Mouse (Mus musculus): ENCODE data around the gene Sh2d2a. TPM values are rescaled to one million over a fixed set of nuclear protein-coding genes. Genes with fewer than 3 reads are reported as not detected.

Gene Sh2d2a
- polyA plus RNA-seq (2014; fragmentation: Illumina TruSeq; extraction: RNeasy Lipid Tissue Mini Kit (QIAGEN cat#74804); ENCODE audit: low read depth, low replicate concordance), result 0.55 TPM

GRCm38 (mm10) chr3:87846650-87847110 lies at the start of gene Sh2d2a:
Gene Sh2d2a, plus strand, starts transcription at chr3:87846755.

GRCm38 (mm10) chr3:87824206-87824605 lies 22.3 kb upstream of the Sh2d2a start, which contains the start of gene Pear1:
Gene Pear1, minus strand, starts transcription at chr3:87824306.

GRCm38 (mm10) chr3:87885281-87886003 lies 38.9 kb downstream of the Sh2d2a start, which contains the start of gene Prcc:
Gene Prcc, minus strand, starts transcription at chr3:87885608.

Other genes starting within 250 kb of the Sh2d2a start
- gene Arhgef11, start 229.2 kb upstream of the Sh2d2a start, polyA plus RNA-seq (2014; fragmentation: Illumina TruSeq; extraction: RNeasy Lipid Tissue Mini Kit (QIAGEN cat#74804); ENCODE audit: low read depth, low replicate concordance), result 21.8 TPM
- gene Lrrc71, start 98.1 kb upstream of the Sh2d2a start, polyA plus RNA-seq (2014; fragmentation: Illumina TruSeq; extraction: RNeasy Lipid Tissue Mini Kit (QIAGEN cat#74804); ENCODE audit: low read depth, low replicate concordance), result 6.5 TPM
- gene Ntrk1, start 51.6 kb upstream of the Sh2d2a start, polyA plus RNA-seq (2014; fragmentation: Illumina TruSeq; extraction: RNeasy Lipid Tissue Mini Kit (QIAGEN cat#74804); ENCODE audit: low read depth, low replicate concordance), result 1.3 TPM
- gene Insrr, start 49.8 kb upstream of the Sh2d2a start, polyA plus RNA-seq (2014; fragmentation: Illumina TruSeq; extraction: RNeasy Lipid Tissue Mini Kit (QIAGEN cat#74804); ENCODE audit: low read depth, low replicate concordance), result 2.8 TPM
- 39.1 TPM for gene Pear1, start 22.4 kb upstream of the Sh2d2a start, polyA plus RNA-seq (2014; fragmentation: Illumina TruSeq; extraction: RNeasy Lipid Tissue Mini Kit (QIAGEN cat#74804); ENCODE audit: low read depth, low replicate concordance)
- gene Prcc, start 38.9 kb downstream of the Sh2d2a start, polyA plus RNA-seq (2014; fragmentation: Illumina TruSeq; extraction: RNeasy Lipid Tissue Mini Kit (QIAGEN cat#74804); ENCODE audit: low read depth, low replicate concordance), result 24.2 TPM
- gene Hdgf, start 59.6 kb downstream of the Sh2d2a start, polyA plus RNA-seq (2014; fragmentation: Illumina TruSeq; extraction: RNeasy Lipid Tissue Mini Kit (QIAGEN cat#74804); ENCODE audit: low read depth, low replicate concordance), result 132 TPM
- gene Mrpl24, start 72.8 kb downstream of the Sh2d2a start, polyA plus RNA-seq (2014; fragmentation: Illumina TruSeq; extraction: RNeasy Lipid Tissue Mini Kit (QIAGEN cat#74804); ENCODE audit: low read depth, low replicate concordance), result 115 TPM
- 15.9 TPM for gene Isg20l2, start 83.6 kb downstream of the Sh2d2a start, polyA plus RNA-seq (2014; fragmentation: Illumina TruSeq; extraction: RNeasy Lipid Tissue Mini Kit (QIAGEN cat#74804); ENCODE audit: low read depth, low replicate concordance)
- 19.1 TPM for gene Rrnad1, start 84.0 kb downstream of the Sh2d2a start, polyA plus RNA-seq (2014; fragmentation: Illumina TruSeq; extraction: RNeasy Lipid Tissue Mini Kit (QIAGEN cat#74804); ENCODE audit: low read depth, low replicate concordance)
- 3.9 TPM for gene Crabp2, start 101.9 kb downstream of the Sh2d2a start, polyA plus RNA-seq (2014; fragmentation: Illumina TruSeq; extraction: RNeasy Lipid Tissue Mini Kit (QIAGEN cat#74804); ENCODE audit: low read depth, low replicate concordance)
- gene Nes, start 124.3 kb downstream of the Sh2d2a start, polyA plus RNA-seq (2014; fragmentation: Illumina TruSeq; extraction: RNeasy Lipid Tissue Mini Kit (QIAGEN cat#74804); ENCODE audit: low read depth, low replicate concordance), result 9.0 TPM
- not detected for gene Bcan, start 153.5 kb downstream of the Sh2d2a start, polyA plus RNA-seq (2014; fragmentation: Illumina TruSeq; extraction: RNeasy Lipid Tissue Mini Kit (QIAGEN cat#74804); ENCODE audit: low read depth, low replicate concordance)
- not detected for gene Hapln2, start 180.8 kb downstream of the Sh2d2a start, polyA plus RNA-seq (2014; fragmentation: Illumina TruSeq; extraction: RNeasy Lipid Tissue Mini Kit (QIAGEN cat#74804); ENCODE audit: low read depth, low replicate concordance)
- gene Gpatch4, start 196.4 kb downstream of the Sh2d2a start, polyA plus RNA-seq (2014; fragmentation: Illumina TruSeq; extraction: RNeasy Lipid Tissue Mini Kit (QIAGEN cat#74804); ENCODE audit: low read depth, low replicate concordance), result 11.0 TPM
- 105 TPM for gene Naxe, start 211.7 kb downstream of the Sh2d2a start, polyA plus RNA-seq (2014; fragmentation: Illumina TruSeq; extraction: RNeasy Lipid Tissue Mini Kit (QIAGEN cat#74804); ENCODE audit: low read depth, low replicate concordance)
- gene Ttc24, start 231.5 kb downstream of the Sh2d2a start, polyA plus RNA-seq (2014; fragmentation: Illumina TruSeq; extraction: RNeasy Lipid Tissue Mini Kit (QIAGEN cat#74804); ENCODE audit: low read depth, low replicate concordance), result 6.3 TPM
- 1.1 TPM for gene Iqgap3, start 235.2 kb downstream of the Sh2d2a start, polyA plus RNA-seq (2014; fragmentation: Illumina TruSeq; extraction: RNeasy Lipid Tissue Mini Kit (QIAGEN cat#74804); ENCODE audit: low read depth, low replicate concordance)

Data from adipose tissue, adult 10 weeks (tissue).